Mouse (Mus musculus) heart, embryonic 16.5 days (tissue): Measurements from ENCODE around the gene Proser3. TPM values are rescaled to one million over a fixed set of nuclear protein-coding genes. Genes with fewer than 3 reads are reported as not detected.

ENCODE experiments used
- ATAC-seq: fragments of 200-750 bp; cut with Nextera tagmentation; replicated peaks from 2 replicates; pipeline ENCODE4 v1.8.0; 2017; ENCODE audit warnings: moderate number of reproducible peaks; ENCODE audit not compliant: insufficient read depth, low FRiP score; ENCODE audit errors: extremely low read depth
- H3K27ac ChIP-seq: fragments of 300-500 bp; sonication (generic); 2 replicates; pipeline ENCODE4 v1.5.1; 2014; ENCODE audit warnings: mild to moderate bottlenecking, low read length, control low read depth, moderate library complexity
- H3K27me3 ChIP-seq: fragments of 300-500 bp; sonication (generic); 2 replicates; pipeline ENCODE4 v1.6.1; 2014; ENCODE audit warnings: low read length, mixed read lengths; ENCODE audit not compliant: control insufficient read depth, insufficient read depth
- H3K36me3 ChIP-seq: fragments of 300-500 bp; sonication (generic); 2 replicates; pipeline ENCODE4 v1.6.1; 2014; ENCODE audit not compliant: control insufficient read depth, insufficient read depth
- H3K4me1 ChIP-seq: fragments of 300-500 bp; sonication (generic); 2 replicates; pipeline ENCODE4 v1.6.1; 2014; ENCODE audit warnings: low read length, mixed read lengths; ENCODE audit not compliant: control insufficient read depth, insufficient read depth
- H3K4me2 ChIP-seq: fragments of 300-500 bp; sonication (generic); 2 replicates; pipeline ENCODE4 v1.6.1; 2014; ENCODE audit warnings: low read depth, mild to moderate bottlenecking, control low read depth, low read length
- H3K4me3 ChIP-seq: fragments of 300-500 bp; sonication (generic); 2 replicates; pipeline ENCODE4 v1.5.1; 2014; ENCODE audit warnings: mild to moderate bottlenecking, control low read depth, low read length
- H3K9ac ChIP-seq: fragments of 300-500 bp; sonication (generic); 2 replicates; pipeline ENCODE4 v1.6.1; 2014; ENCODE audit warnings: low read length, control low read depth
- H3K9me3 ChIP-seq: fragments of 300-500 bp; sonication (generic); replicated peaks from 2 replicates; pipeline ENCODE4 v1.6.1; 2016; ENCODE audit warnings: low read length; ENCODE audit not compliant: control insufficient read depth
- WGBS: fragments of 180-500 bp; shearing (Covaris S2); extraction: QIAGEN DNeasy Blood & Tissue Kit; methylation state at CpG from one replicate; pipeline ENCODE4 v1.1.7; 2014; 5-methylcytosine and 5-hydroxymethylcytosine counted together
- polyA plus RNA-seq: library from polyadenylated mRNA; unstranded; fragments of >200 nt; fragmentation: Nextera tagmentation; extraction: Ambion mirVana; gene quantifications from 2 replicates; pipeline ENCODE4 v1.2.1, GENCODE M21; 2015

The Proser3 gene
- 6.6 and 8.4 TPM in 2 replicates for polyA plus RNA-seq

DNA sequence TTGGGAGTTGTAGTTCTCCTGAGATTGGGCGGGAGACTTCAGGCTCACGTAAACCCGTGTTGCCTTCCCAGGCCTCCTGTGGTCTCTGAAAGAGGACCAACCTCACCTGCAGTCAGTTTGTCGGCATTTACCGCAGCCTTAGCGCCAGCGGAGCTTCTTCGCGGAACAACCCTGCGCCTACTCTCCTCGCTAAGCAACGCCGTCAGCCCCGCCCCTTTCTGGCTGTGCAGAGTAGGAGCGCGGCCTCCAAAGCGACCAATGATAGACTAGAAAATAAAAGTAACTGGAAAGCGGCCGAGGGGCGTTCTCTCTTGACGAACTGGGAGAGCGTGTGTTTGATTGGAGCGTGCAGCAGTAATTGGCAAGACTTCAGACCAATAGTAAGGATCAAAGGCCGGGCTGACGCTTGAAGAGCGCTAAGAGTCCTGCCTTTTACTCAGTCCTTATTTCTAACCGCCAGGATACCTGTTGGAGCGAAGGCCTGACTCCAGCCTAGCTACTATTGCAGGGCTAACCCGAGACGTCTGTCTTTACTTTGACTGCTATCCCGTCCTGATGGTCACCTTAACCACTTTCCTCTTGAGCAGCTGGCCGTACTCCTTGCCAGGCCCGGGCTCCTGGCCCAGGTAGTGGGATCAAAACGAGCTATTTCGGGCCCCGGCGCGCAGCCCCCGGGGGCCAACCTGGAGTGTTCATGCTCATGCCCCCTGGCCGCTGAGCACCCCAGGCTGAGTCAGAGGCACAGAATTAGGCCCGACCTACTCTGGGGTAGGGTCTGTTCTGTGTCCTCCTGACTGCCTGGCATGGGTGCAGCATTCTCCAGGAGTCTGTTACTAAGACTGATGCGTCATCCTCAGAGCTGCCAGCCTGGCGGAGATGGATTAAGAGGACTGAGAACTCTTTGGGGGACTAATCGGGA lies at the start of gene Proser3, which contains the start of gene Hspb6:
Proser3 (minus strand) TSS at position 198 of the 919 bp plus-strand sequence.
Hspb6 (plus strand) TSS at position 77 of the 919 bp plus-strand sequence.
- Histone ChIP-seq H3K9ac (peak within 1 kb of the TSS; percentile 88), H3K4me3 (peak within 1 kb of the TSS; percentile 68), H3K4me1 (peaks cover 16% of the 10 kb centered on the region), H3K27me3 (no peaks in the 10 kb centered on the region), H3K9me3 (no peaks in the 10 kb centered on the region), H3K36me3 (peaks cover 38% of the 10 kb centered on the region), H3K4me2 (peak within 1 kb of the TSS; percentile 99), H3K27ac (peak within 1 kb of the TSS; percentile 100)
- ATAC-seq, result peak; percentile 94
- under 1% methylated on average over 44 of the region's 44 CpGs for WGBS

DNA sequence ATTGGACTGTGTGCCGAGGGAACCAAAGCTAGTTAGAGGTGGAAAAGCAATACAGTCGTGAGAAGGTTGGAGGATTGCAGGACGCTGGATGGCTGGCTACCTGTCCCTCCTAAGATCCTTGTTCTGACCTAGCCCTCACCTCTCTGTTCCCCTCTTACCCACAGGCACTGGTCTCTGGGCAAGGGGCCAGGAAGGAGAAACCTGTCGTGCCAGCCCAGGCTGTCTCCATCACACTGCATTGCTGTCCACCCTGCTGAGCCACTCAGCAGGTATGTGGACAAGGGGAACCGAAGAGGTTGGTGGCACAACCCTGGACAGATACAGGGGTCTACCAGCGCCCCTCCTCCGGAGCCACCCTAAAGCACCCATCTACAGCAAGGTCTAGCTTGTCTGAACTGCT lies 48.6 kb upstream of the Proser3 start:
- no peaks in the 10 kb centered on the region for H3K27me3 ChIP-seq
- no peak overlapping the region for H3K4me3 ChIP-seq
- H3K9ac ChIP-seq, result 0 out of 2 replicates have a peak overlapping the region, but pooled peaks have one; percentile 7
- 59% methylated on average over 7 of the region's 7 CpGs for WGBS
- peaks cover 6% of the 10 kb centered on the region; the same call in 1 of the 2 replicates for H3K4me1 ChIP-seq
- peak overlapping the region; percentile 51; the same call in 1 of the 2 replicates for H3K27ac ChIP-seq
- H3K9me3 ChIP-seq, result no peaks in the 10 kb centered on the region
- no peaks in the 10 kb centered on the region for H3K36me3 ChIP-seq
- ATAC-seq, result no peak
- H3K4me2 ChIP-seq, result no peak overlapping the region

DNA sequence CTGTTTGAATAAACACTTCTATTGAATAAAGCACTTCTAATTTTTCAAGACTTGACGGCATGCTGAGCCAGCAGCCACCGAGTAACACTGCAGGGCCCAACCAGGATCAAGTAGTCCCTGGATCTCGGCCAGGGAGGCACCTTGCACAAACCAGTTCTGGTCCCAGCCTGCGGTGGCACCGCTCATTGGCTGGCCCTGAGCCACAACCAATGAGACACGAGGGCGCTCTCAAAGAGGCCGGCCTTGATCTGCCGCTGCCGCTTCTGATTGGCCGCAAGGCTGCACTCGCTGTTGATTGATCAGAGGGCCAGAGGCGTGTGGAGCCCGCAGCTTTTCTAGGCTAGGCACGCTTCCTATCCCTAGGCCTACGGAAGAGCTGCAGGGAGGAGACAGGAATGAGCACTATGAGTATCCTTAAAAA lies 47.8 kb upstream of the Proser3 start:
- peak overlapping the region; percentile 10; the same call in 1 of the 2 replicates for H3K4me3 ChIP-seq
- H3K9me3 ChIP-seq, result no peaks in the 10 kb centered on the region
- H3K27ac ChIP-seq, result peak overlapping the region; percentile 51; the same call in 1 of the 2 replicates
- peak overlapping the region; percentile 47 for H3K9ac ChIP-seq
- H3K27me3 ChIP-seq, result no peaks in the 10 kb centered on the region
- H3K4me1 ChIP-seq, result peaks cover 6% of the 10 kb centered on the region; the same call in 1 of the 2 replicates
- 2% methylated on average over 16 of the region's 16 CpGs for WGBS
- ATAC-seq, result peak; percentile 95
- H3K36me3 ChIP-seq, result no peaks in the 10 kb centered on the region
- H3K4me2 ChIP-seq, result peak overlapping the region; percentile 37; the same call in 1 of the 2 replicates

DNA sequence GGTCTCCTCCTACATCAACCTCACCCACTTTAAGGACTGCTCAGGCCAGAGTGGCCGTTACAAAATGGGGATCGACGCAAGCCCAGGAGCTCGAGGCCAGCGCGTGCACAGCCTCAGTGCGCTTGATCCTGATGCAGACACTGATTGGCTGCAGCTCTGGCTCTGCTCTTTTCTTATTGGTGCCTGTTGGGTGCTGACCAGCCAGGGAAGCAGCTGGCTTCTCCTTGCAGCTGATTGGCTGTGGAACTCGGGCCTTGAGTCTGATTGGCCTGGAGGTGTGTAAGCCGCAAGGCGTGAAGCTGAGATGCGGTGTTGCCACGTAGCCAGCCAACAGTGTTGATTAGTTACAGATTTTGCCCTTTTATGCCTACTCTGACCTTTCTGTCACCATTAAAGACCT lies 46.7 kb upstream of the Proser3 start, which contains the start of gene Zbtb32:
Zbtb32 (minus strand) TSS at position 124 of the 400 bp plus-strand sequence.
- H3K9me3 ChIP-seq, result no peaks in the 10 kb centered on the region
- peak within 1 kb of the TSS; percentile 28; the same call in 1 of the 2 replicates for H3K27ac ChIP-seq
- H3K27me3 ChIP-seq, result no peaks in the 10 kb centered on the region
- WGBS, result 92% methylated on average over 12 of the region's 12 CpGs
- ATAC-seq, result no peak
- no peaks in the 10 kb centered on the region for H3K36me3 ChIP-seq
- H3K9ac ChIP-seq, result 0 out of 2 replicates have a peak within 1 kb of the TSS, but pooled peaks have one; percentile 36
- no peak within 1 kb of the TSS for H3K4me3 ChIP-seq
- 0 out of 2 replicates have a peak within 1 kb of the TSS, but pooled peaks have one; percentile 3 for H3K4me2 ChIP-seq
- peaks cover 6% of the 10 kb centered on the region; the same call in 1 of the 2 replicates for H3K4me1 ChIP-seq

DNA sequence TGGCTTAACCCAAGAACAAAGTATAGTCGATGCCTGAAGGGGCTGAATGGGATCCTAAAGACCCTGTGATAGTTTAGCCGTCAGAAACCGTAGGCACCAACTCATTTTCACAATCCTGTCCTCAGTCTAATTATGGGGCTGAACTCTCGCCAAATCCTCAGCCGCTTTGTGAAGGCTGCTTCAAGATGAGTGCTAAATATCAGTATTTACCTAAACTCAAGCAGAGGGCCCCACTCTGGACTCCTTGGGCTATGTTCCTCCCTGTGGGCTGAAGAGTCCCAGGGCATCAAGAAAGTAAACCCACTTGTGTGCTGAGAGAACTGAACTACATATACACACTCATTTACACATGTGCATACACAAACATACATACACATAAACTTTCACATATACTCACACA lies 44.7 kb upstream of the Proser3 start:
- Histone ChIP-seq H3K27ac (no peak overlapping the region), H3K9ac (no peak overlapping the region), H3K9me3 (no peaks in the 10 kb centered on the region), H3K27me3 (no peaks in the 10 kb centered on the region), H3K4me2 (no peak overlapping the region), H3K36me3 (no peaks in the 10 kb centered on the region), H3K4me3 (no peak overlapping the region), H3K4me1 (peaks cover 6% of the 10 kb centered on the region; the same call in 1 of the 2 replicates)
- ATAC-seq, result no peak
- WGBS, result 60% methylated on average over 5 of the region's 5 CpGs

DNA sequence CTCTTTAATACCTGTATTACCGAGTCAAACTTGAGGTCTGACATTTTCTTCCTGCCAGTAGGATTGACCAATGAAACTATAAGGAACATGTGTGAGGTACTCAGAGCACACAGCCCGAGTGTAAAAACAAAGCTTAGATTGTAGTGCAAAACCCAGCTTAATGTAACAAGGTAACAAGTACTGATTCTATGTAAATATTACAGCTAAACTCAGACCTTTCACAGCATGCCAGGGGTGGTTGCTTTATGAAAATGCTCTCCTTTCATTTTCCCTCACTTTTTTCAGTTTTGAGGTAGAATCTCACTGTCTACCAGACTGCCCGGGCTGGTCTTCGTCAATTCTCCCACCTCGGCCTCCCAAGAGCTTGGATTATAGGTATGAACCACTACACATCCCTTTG lies 44.0 kb upstream of the Proser3 start:
- H3K9ac ChIP-seq, result no peak overlapping the region
- WGBS, result 70% methylated on average over 5 of the region's 5 CpGs
- ATAC-seq, result no peak
- H3K9me3 ChIP-seq, result no peaks in the 10 kb centered on the region
- no peaks in the 10 kb centered on the region for H3K36me3 ChIP-seq
- no peaks in the 10 kb centered on the region for H3K27me3 ChIP-seq
- no peak overlapping the region for H3K27ac ChIP-seq
- H3K4me2 ChIP-seq, result no peak overlapping the region
- no peak overlapping the region for H3K4me3 ChIP-seq
- H3K4me1 ChIP-seq, result peaks cover 6% of the 10 kb centered on the region; the same call in 1 of the 2 replicates

DNA sequence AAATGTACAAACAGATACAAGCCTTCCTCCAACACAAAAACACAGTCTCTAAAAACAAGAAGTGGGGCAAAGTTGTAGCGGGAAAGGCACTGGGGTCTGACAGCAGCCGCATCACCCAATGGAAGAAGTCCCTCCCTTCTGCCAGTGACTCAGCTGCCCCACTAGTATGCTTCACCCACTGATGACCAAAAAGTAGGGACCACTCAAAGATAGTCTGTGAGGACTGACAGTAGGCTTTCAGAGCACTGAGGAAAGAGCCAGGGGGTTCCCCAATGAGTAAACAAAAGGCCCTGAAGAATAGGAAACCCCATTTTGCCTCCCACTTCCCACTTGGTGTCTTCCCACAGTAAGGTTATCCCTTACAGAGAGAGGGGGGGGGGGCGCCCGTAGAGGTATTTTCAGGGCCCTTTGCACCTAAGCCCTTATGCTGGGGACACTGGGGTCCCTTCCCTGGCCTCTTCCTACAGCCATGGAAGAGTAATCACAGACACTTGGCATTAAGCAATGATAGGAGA lies 42.5 kb upstream of the Proser3 start:
- no peak overlapping the region for H3K27ac ChIP-seq
- H3K4me3 ChIP-seq, result no peak overlapping the region
- H3K27me3 ChIP-seq, result no peaks in the 10 kb centered on the region
- no peak overlapping the region for H3K9ac ChIP-seq
- no peak for ATAC-seq
- 55% methylated on average over 4 of the region's 4 CpGs for WGBS
- no peak overlapping the region for H3K4me2 ChIP-seq
- peaks cover 8% of the 10 kb centered on the region; the same call in 1 of the 2 replicates for H3K4me1 ChIP-seq
- no peaks in the 10 kb centered on the region for H3K36me3 ChIP-seq
- H3K9me3 ChIP-seq, result no peaks in the 10 kb centered on the region

DNA sequence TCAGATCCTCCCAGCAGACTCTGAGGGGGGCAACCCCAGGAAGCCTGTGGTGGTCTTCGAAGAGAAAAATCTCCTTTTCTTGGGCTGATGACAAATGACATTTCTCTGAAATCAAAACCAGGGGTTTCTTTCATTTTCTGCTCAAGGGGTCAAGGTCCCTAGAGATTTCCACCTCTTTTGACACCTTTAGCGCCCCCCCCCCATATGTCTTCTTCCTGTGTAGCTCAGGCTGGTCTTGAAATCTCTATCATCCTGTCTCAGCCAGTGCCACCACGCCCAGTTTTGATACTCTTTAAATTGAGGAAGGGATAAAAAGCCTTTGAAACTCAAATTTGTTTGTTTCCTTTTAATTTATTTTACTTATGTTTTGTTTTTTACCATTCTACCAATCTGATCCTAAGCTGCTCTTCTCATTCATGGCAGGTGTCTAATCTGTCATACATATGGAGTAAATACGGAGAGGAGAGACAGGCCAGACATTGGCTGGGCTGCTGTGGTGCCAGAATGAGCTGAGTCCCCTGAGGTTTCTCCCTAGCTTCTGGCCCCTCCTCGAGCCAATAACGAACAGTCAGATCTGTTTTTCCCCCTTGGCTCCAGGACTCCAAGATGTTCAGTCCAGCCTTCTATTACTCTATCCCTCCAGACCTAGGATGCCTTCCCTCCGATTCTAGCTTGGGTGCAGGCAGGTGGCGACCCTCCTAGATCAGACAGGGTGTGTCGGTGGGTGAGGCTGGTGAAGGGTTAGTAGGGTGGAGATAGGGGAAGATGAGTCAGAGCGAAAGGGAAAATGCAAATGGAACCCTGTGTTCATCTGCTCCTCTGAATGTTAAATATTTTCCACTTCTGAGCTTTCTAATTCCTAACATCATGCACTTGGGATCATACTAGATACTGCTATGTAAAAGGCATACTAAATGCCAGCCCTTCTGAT lies 41.7 kb upstream of the Proser3 start:
- no peaks in the 10 kb centered on the region for H3K27me3 ChIP-seq
- no peaks in the 10 kb centered on the region for H3K9me3 ChIP-seq
- 73% methylated on average over 10 of the region's 10 CpGs for WGBS
- H3K4me1 ChIP-seq, result peaks cover 7% of the 10 kb centered on the region; the same call in 1 of the 2 replicates
- H3K36me3 ChIP-seq, result no peaks in the 10 kb centered on the region
- no peak overlapping the region for H3K9ac ChIP-seq
- H3K27ac ChIP-seq, result no peak overlapping the region
- H3K4me3 ChIP-seq, result no peak overlapping the region
- no peak for ATAC-seq
- no peak overlapping the region for H3K4me2 ChIP-seq
